In genomic region chr17:9765680-9766250, GRCm38 (mm10) we compare ENCODE assay signal across 12 mouse cellular contexts.
A peak's percentile ranks its signal among the peaks of the same experiment; 100 is the strongest.
DNase-seq lines count a peak whose midpoint lies in the region; ATAC-seq and TF ChIP-seq lines count a peak whose summit lies in the region.
"Had no signal": no experiment of that assay in that cellular context is flagged by ENCODE, and none has a peak within 500 bp of the region (broad histone marks: within the 10 kb centered on the region; RNA-seq: fewer than 3 reads in every experiment).

No protein-coding gene starts in this region.

- no peaks in the 10 kb centered on the region for H3K9me3 ChIP-seq in intestine, embryonic 14.5 days (ENCODE audit: control insufficient read depth, low read length)
- H3K9me3 ChIP-seq in intestine, embryonic 15.5 days = no peaks in the 10 kb centered on the region
- H3K9me3 ChIP-seq in forebrain, embryonic 13.5 days (replicated peaks) = no peaks in the 10 kb centered on the region
- no peaks in the 10 kb centered on the region for H3K9me3 ChIP-seq in hindbrain, postnatal 0 days (ENCODE audit: low read length)
- no peaks in the 10 kb centered on the region for H3K9me3 ChIP-seq in neural tube, embryonic 15.5 days (replicated peaks)
- H3K9me3 ChIP-seq: embryonic facial prominence, embryonic 10.5 days had no signal

- H3K4me2 ChIP-seq in intestine, embryonic 14.5 days (ENCODE audit: low read length) = peak overlapping the region; percentile 69; the same call in 1 of the 2 replicates
- no peak overlapping the region for H3K4me2 ChIP-seq in intestine, embryonic 15.5 days (replicated peaks)
- no peak overlapping the region for H3K4me2 ChIP-seq in forebrain, embryonic 13.5 days
- H3K4me2 ChIP-seq in hindbrain, postnatal 0 days (ENCODE audit: low read depth, low read length) = no peak overlapping the region
- no peak overlapping the region for H3K4me2 ChIP-seq in neural tube, embryonic 15.5 days

- H3K36me3 ChIP-seq in intestine, embryonic 14.5 days (ENCODE audit: control insufficient read depth, insufficient read depth, low read length) = no peaks in the 10 kb centered on the region
- no peaks in the 10 kb centered on the region for H3K36me3 ChIP-seq in intestine, embryonic 15.5 days
- H3K36me3 ChIP-seq in forebrain, embryonic 13.5 days (ENCODE audit: poor library complexity, severe bottlenecking) = no peaks in the 10 kb centered on the region
- no peaks in the 10 kb centered on the region for H3K36me3 ChIP-seq in hindbrain, postnatal 0 days (ENCODE audit: insufficient read depth, low read length)
- H3K36me3 ChIP-seq in neural tube, embryonic 15.5 days = no peaks in the 10 kb centered on the region
- H3K36me3 ChIP-seq: embryonic facial prominence, embryonic 10.5 days had no signal

- H3K9ac ChIP-seq in intestine, embryonic 14.5 days (ENCODE audit: low read length) = no peak overlapping the region
- no peak overlapping the region for H3K9ac ChIP-seq in intestine, embryonic 15.5 days
- no peak overlapping the region for H3K9ac ChIP-seq in forebrain, embryonic 13.5 days
- no peak overlapping the region for H3K9ac ChIP-seq in hindbrain, postnatal 0 days (replicated peaks; ENCODE audit: low read length)
- H3K9ac ChIP-seq in neural tube, embryonic 15.5 days (replicated peaks) = no peak overlapping the region

- TF ChIP-seq CTCF in hindbrain, postnatal 0 days (IDR thresholded peaks at IDR 0.05; ENCODE audit: low read depth) = no peak
- TF ChIP-seq CTCF in cerebellum, adult 2 months (IDR thresholded peaks at IDR 0.05; ENCODE audit: borderline replicate concordance, insufficient read depth, low read depth, low read length) = no peak

- DNase-seq in intestine, embryonic 14.5 days (ENCODE audit: low spot score) = no peak
- peak; percentile 25 for DNase-seq in hindbrain, postnatal 0 days (ENCODE audit: low spot score)
- DNase-seq in adrenal gland, postnatal 4 days (ENCODE audit: low spot score in 2 of 2) = no peak
- DNase-seq in testis, postnatal 14 days (ENCODE audit: low spot score) = no peak
- no peak for DNase-seq in cerebellum, adult 2 months
- DNase-seq: kidney, postnatal 25 days; lung, postnatal 10 days; right cerebral cortex, adult 18-20 months had no signal

- ATAC-seq in intestine, embryonic 14.5 days (replicated peaks; ENCODE audit: low FRiP score, low TSS enrichment, low read depth) = no peak
- ATAC-seq in intestine, embryonic 15.5 days = no peak
- ATAC-seq in forebrain, embryonic 13.5 days = no peak
- no peak for ATAC-seq in hindbrain, postnatal 0 days
- ATAC-seq in neural tube, embryonic 15.5 days (ENCODE audit: low FRiP score) = 0 out of 2 replicates have a peak, but pooled peaks have one; percentile 56

- no peak overlapping the region for H3K4me3 ChIP-seq in intestine, embryonic 14.5 days (ENCODE audit: low read depth, low read length)
- H3K4me3 ChIP-seq in intestine, embryonic 15.5 days (replicated peaks) = no peak overlapping the region
- H3K4me3 ChIP-seq in forebrain, embryonic 13.5 days = no peak overlapping the region
- no peak overlapping the region for H3K4me3 ChIP-seq in hindbrain, postnatal 0 days (ENCODE audit: low read length)
- no peak overlapping the region for H3K4me3 ChIP-seq in neural tube, embryonic 15.5 days (replicated peaks)
- H3K4me3 ChIP-seq in cerebellum, adult 2 months (replicated peaks; ENCODE audit: insufficient read depth, low read depth, low read length) = no peak overlapping the region

- peaks cover 11% of the 10 kb centered on the region; the same call in 1 of the 2 replicates for H3K4me1 ChIP-seq in intestine, embryonic 14.5 days (replicated peaks; ENCODE audit: control insufficient read depth, insufficient read depth, low read length)
- no peaks in the 10 kb centered on the region for H3K4me1 ChIP-seq in intestine, embryonic 15.5 days (replicated peaks)
- H3K4me1 ChIP-seq in forebrain, embryonic 13.5 days = peaks cover 49% of the 10 kb centered on the region
- peaks cover 10% of the 10 kb centered on the region for H3K4me1 ChIP-seq in hindbrain, postnatal 0 days (ENCODE audit: insufficient read depth, low read length)
- H3K4me1 ChIP-seq in neural tube, embryonic 15.5 days = peaks cover 29% of the 10 kb centered on the region
- peaks cover 3% of the 10 kb centered on the region; the same call in 1 of the 2 replicates for H3K4me1 ChIP-seq in cerebellum, adult 2 months (ENCODE audit: control insufficient read depth, insufficient read depth, low read length)

- H3K27me3 ChIP-seq in intestine, embryonic 14.5 days (replicated peaks; ENCODE audit: control insufficient read depth, insufficient read depth, low read length) = no peaks in the 10 kb centered on the region
- H3K27me3 ChIP-seq in intestine, embryonic 15.5 days (replicated peaks) = no peaks in the 10 kb centered on the region
- no peaks in the 10 kb centered on the region for H3K27me3 ChIP-seq in forebrain, embryonic 13.5 days
- H3K27me3 ChIP-seq in hindbrain, postnatal 0 days (ENCODE audit: insufficient read depth, low read length) = no peaks in the 10 kb centered on the region
- no peaks in the 10 kb centered on the region for H3K27me3 ChIP-seq in neural tube, embryonic 15.5 days (replicated peaks)
- no peaks in the 10 kb centered on the region for H3K27me3 ChIP-seq in cerebellum, adult 2 months (ENCODE audit: control insufficient read depth, insufficient read depth, low read length)

- WGBS in intestine, embryonic 14.5 days = 77% methylated on average over 5 of the region's 5 CpGs
- WGBS in intestine, embryonic 15.5 days = 87% methylated on average over 5 of the region's 5 CpGs
- WGBS in forebrain, embryonic 13.5 days = 50% methylated on average over 5 of the region's 5 CpGs
- WGBS in hindbrain, postnatal 0 days = 37% methylated on average over 5 of the region's 5 CpGs
- 46% methylated on average over 5 of the region's 5 CpGs for WGBS in neural tube, embryonic 15.5 days
- 81% methylated on average over 5 of the region's 5 CpGs for WGBS in cerebellum, adult 2 months

- no peak overlapping the region for H3K27ac ChIP-seq in intestine, embryonic 14.5 days (ENCODE audit: low read depth)
- no peak overlapping the region for H3K27ac ChIP-seq in intestine, embryonic 15.5 days
- peak overlapping the region; percentile 94 for H3K27ac ChIP-seq in forebrain, embryonic 13.5 days
- peak overlapping the region; percentile 90 for H3K27ac ChIP-seq in hindbrain, postnatal 0 days
- peak overlapping the region; percentile 86 for H3K27ac ChIP-seq in neural tube, embryonic 15.5 days (replicated peaks)
- H3K27ac ChIP-seq in cerebellum, adult 2 months (ENCODE audit: insufficient read depth, low read length) = no peak overlapping the region

- TF ChIP-seq POLR2A in cerebellum, adult 2 months (IDR thresholded peaks at IDR 0.05; ENCODE audit: borderline replicate concordance, insufficient read depth, low read length) = no peak

Comparison
In these comparisons a context has a peak if more than half of its experiments do, and no peak if none do; other contexts are left out.
1. H3K27ac ChIP-seq: peak in forebrain, embryonic 13.5 days (single experiment), hindbrain, postnatal 0 days (single experiment) and neural tube, embryonic 15.5 days (single experiment); none in intestine, embryonic 14.5 days (single experiment), intestine, embryonic 15.5 days (single experiment) and cerebellum, adult 2 months (single experiment).